Mouse (Mus musculus) cerebellum, adult (tissue): ENCODE measurements around the gene Cpb1.
A peak's percentile ranks its signal among the peaks of the same experiment; 100 is the strongest.

Experiments
- ATAC-seq: cut with Nextera tagmentation; 2 replicates; pipeline ENCODE4 v1.9.2; 2017; ENCODE audit warnings: mild to moderate bottlenecking, moderate library complexity, mixed read lengths; ENCODE audit not compliant: insufficient number of reproducible peaks, low FRiP score, low TSS enrichment

The Cpb1 gene

DNA sequence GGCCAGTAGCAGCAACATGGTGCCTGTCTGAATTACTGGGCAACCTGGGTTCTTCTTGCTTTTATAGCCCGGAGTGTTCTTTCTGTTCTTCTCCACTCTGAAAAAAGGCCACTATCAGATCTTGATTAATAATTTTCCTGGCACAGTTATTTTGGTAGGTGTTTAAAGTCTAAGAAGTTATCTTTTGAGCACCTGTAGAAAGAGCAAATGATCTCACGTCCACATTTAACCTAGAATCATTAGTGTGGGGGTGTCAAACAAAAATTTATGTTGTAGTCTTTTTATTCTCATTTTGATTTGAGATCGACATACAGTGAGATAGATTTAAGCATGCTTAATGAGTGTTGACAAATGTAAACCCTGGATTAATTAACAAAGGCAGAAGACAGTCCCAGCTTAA is at the start of gene Cpb1:
TSS of gene Cpb1 (minus strand) at position 101 of the 400 bp plus-strand sequence.
- no peak for ATAC-seq

- ATAC-seq: no peak
Measured at GRCm38 (mm10) chr3:20317233-20317632, 41.7 kb upstream of the Cpb1 start.

DNA sequence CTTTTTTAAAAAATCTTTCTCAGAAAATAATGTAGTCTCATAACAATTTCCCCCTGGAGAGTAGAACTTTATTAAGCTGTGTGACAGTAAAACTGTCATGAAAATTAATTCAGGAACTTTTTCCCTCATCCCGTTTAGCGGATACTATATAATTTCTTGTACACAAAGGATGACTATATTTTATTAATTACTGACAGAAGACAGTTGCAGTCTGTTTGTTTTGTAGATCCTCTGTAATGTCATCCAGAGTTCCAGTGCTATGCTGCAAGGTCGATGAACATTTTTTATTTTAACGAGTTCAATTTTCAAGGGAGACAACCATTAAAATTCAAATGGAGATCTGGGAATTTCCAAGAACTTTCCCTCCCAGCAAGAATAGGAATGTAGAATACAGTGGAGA is 33.6 kb upstream of the Cpb1 start:
- no peak for ATAC-seq

GRCm38 (mm10) chr3:20307256-20307655 is 31.7 kb upstream of the Cpb1 start:
- ATAC-seq: no peak

DNA sequence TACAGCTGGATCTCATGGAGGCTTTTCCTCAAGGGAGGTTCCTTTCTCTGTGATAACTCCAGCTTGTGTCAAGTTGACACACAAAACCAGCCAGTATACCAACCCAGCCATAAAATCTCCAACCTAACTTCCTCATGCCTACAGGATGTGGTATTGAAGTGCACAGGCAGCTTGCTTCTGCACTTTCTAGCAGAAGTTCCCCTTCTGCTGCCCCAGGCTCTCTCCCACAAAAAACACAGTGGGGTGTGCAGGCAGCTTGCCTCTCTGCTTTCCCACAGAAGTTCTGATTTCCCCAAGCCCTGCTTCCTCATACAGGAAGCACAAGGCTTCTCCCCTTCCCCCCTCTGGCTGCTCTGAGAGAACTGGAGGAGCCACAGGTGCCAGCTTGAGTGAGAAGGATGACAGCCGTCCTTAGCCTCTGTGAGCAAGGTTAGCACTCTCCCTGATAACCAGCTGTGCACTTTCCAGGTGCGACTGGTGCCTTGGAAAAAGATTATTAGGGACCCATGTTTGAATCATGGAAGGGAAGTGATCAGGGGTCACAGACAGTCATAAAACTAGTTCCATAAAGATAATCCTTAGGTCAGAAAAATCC is 29.3 kb upstream of the Cpb1 start:
- no peak for ATAC-seq

- ATAC-seq: no peak
Measured at GRCm38 (mm10) chr3:20295546-20295945, 20.0 kb upstream of the Cpb1 start.

DNA sequence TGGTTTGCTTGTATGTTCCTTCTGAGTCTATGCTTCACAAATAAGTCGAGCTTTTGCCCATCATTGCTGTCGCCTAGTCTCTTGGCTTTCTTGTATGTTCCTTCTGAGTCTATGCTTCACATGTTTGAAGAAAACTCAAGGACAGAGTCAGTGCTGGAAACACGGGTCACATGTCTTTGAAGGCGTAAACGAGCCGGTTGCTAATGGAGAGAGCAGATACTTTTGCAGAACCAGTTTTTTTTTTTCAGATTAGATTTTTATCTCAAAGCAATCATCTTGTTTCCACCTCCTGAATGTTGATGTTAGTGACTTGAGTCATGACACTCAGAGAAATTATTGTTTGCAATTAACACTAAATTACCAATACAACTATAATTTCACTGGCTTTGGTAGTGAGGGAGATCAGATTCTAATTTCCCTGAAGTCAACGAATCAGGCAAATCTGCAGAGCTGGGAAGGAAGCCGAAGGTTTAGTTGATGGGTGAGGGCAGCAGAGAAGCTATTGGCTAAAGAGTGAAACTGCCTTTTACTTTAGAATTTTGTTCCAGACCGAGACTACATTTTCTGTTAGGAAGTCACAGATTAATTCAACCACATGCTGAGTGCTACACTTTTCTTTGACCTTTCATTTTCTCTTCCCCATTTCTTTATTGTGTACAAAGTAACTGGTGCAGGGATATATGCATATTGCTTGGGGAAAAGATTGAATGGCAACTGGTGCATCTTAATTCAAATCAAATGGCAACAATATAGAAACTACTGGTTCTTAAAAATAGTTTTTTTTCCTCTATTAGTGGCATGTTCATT is 19.2 kb upstream of the Cpb1 start:
- ATAC-seq: no peak

DNA sequence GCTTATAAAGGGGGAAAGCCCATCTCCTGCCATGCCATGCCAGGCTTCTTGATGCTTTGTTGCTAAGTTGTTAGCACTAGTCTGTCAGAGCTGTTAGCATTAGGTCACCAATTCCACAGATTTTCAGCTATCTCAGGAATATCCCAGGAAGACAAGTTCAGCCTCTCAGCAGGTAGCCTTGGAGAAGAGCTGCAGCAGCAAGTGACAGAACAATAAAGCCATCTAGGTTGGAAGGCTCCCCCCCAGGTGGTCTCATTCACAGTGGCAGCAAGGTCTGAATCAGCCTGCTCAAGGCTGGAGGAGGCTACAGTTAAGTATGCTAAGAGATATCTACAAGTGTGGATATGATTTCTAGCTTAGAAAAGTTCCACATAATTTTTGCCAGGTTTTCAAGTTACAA is 15.8 kb upstream of the Cpb1 start:
- no peak for ATAC-seq

DNA sequence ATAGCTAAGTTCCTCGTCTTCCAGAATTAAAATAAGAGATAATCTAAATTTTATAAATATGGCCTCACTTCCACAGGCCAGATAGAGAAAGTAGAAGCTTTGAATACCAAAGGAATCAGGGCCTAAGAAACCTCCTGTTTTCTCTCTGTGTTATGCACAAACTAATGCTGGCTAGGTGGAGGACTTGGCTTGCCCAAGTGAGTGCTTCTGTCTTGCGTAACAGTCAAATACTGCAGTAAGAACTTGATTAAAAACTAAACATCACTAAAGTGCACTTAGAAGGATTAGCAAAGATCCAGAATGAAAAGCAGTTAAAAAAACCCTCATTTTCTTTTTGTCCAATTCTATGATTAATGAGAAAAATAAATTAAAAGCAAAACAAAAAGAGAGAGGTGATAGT is 13.2 kb upstream of the Cpb1 start:
- ATAC-seq: no peak

- no peak for ATAC-seq
Measured at GRCm38 (mm10) chr3:20281796-20282195, 6.3 kb upstream of the Cpb1 start.

- ATAC-seq: no peak
Measured at GRCm38 (mm10) chr3:20254566-20255479, 20.7 kb downstream of the Cpb1 start.

DNA sequence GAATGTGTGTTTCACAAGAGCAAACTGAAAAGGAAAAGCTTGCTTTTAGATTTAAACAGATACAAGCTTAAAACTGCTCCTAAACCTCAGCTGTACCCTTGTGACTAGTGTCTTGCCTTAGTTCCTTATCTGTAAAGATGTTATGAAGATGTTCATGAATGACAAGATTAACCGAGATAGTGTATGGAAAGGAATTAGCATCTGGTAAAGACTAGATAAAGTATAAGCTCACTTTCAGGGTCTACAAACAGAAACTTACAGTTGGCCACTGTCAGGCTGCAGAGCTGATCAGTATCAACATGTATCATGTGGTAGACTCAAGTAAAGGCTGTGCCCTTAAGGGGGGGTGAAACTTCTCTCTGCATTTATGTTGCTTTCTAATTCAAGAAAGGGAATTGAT is 31.6 kb downstream of the Cpb1 start:
- no peak for ATAC-seq

DNA sequence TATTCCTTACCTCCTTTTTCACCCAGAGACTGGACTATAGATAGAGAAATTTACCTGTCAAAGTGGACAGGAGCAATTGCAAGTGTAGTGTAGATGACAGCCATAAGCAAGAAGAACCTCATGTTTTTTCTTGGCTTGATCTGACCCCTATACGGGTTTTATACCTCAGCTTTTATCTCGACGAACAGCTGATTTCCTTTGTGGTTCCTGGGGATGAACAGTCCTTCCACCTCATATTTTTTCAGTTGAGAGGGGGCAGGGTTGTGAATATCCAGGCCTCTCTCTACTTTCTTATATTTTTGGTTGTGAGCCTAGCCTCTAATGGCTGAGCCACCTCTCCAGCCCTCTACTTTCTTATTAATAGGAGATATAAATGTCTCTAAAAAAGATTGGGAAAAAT is 33.5 kb downstream of the Cpb1 start, which contains the start of gene Cpa3:
TSS of gene Cpa3 (minus strand) at position 132 of the 400 bp plus-strand sequence.
- ATAC-seq: no peak

DNA sequence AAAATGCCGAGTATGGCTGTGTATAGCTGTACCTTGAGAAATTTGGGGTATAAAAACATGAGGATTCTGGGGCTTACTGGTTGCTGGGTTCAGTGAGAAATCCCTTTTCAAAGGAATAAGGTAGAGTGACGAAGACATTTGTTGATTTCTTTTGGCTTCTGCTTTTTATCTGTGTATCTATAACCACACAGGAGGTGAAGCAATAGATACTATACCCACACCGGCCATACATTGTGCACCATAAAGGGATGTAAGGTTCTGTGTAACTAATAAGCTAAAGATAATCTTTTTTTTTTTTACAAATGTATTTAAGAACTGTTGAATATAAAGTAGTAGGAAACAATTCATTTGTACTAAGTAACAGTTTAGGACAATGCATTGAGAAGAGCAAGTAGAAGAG is 35.8 kb downstream of the Cpb1 start:
- no peak for ATAC-seq

GRCm38 (mm10) chr3:20236965-20237364 is 38.6 kb downstream of the Cpb1 start:
- no peak for ATAC-seq

- ATAC-seq: no peak
Measured at GRCm38 (mm10) chr3:20229027-20229426, 46.5 kb downstream of the Cpb1 start.

DNA sequence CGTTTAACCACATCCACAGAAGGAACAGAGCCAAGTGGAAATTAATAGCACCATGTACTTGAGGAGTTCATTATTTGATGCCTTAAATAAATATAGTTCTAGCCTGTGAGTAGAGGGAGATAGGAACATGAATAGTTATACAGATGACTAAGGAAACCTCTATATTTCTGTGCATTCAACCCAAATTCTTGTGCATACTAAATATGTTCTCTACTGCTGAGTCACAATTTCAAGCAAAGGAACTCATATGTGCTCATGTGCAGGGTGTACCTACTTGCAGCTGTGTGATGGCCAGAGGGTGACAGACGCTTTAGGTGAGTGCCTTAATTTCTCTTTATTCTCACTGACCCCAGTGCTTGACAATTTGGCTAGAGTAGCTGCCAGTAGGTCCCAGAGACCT is 50.1 kb downstream of the Cpb1 start:
- ATAC-seq: no peak

GRCm38 (mm10) chr3:20222926-20223698 is 52.4 kb downstream of the Cpb1 start:
- no peak for ATAC-seq

DNA sequence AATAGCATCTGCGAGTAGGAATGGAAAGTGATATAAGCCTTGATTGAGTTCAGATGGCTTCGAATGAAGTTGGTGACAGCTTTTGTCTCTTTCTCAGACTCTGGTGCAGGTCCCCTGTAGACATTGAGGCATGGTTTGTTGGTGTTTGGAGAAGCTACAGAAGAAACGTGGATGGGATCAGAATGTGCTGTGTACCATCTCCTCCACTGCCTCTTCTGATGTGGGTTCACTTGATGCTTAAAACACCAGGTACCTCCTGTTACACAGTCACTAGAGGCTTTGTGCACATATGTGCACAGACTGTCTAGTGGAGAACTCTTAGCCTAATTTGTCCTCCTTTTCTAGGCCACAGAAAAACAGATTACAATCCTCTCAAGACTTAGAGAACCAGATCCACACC is 53.4 kb downstream of the Cpb1 start:
- no peak for ATAC-seq

- ATAC-seq: peak; percentile 70; the same call in 1 of the 2 replicates
Measured at GRCm38 (mm10) chr3:20198869-20199268, 76.7 kb downstream of the Cpb1 start.
